Mouse (Mus musculus) megakaryocyte progenitor cell, adult 5-6 weeks (primary cell): Measurements from ENCODE around the gene Tmem114. TPM values are rescaled to one million over a fixed set of nuclear protein-coding genes. Genes with fewer than 3 reads are reported as not detected.

Experiments used
- ATAC-seq: replicated peaks from 2 replicates; pipeline ENCODE4 v1.8.0; 2016; ENCODE audit warnings: mild to moderate bottlenecking, moderate TSS enrichment, inconsistent platforms; ENCODE audit not compliant: poor library complexity
- total RNA-seq, 2 experiments: library from RNA; stranded (forward) in 1 of 2; stranded (reverse) in 1 of 2; fragments of 157-497, 149-512 nt in 1 of 2; fragments of 200-1000 nt in 1 of 2; gene quantifications; 2 replicates each; pipeline versions ENCODE4 v1.2.3 to v1.2.4; 2015 to 2017

Gene Tmem114
- total RNA-seq, 2 experiments from 2014 or later, result 0.62 TPM; not detected in 1

DNA sequence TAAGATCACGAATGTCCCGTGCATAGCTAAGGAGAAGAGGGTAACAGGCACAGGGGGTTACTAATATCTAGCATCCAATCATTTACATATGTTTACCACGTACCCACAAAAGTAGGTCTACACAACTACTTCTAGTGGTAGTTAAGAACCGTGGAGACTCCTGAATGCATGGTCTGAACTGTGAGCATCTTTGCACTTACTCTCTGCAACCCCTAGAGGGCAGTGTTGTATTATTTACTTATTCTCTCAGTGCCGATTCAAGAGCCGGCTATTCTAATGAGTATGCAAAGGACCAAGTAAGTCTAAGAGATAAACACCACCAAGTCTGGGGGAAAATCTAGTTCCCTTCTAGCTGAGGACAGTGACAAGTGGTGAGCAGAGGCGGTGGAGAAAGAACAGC is 12.7 kb downstream of the Tmem114 start:
- peak; percentile 87 for ATAC-seq

DNA sequence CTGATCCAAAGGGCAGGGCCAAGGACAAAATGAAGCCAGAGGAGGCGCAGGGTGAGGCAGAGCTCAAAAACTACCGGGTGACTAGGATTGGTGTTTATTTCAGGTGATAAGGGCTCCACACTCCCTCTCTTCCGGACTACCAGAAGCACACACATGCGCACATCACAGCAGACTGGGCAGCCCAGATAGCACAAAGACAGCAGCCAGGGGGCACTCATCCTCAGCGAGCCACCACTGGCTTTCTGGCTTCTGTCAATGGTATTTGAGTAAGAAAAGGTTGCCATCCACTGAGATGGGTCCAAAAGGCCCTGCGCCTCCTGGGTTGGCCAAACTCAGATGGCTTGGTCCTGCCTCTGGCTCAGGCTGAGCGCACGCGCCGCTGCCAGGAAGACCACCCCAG is 15.7 kb downstream of the Tmem114 start:
- ATAC-seq, result peak; percentile 77

- peak; percentile 80 for ATAC-seq
Observed at GRCm38 (mm10) chr16:8406708-8407107, 18.2 kb downstream of the Tmem114 start.

GRCm38 (mm10) chr16:8402663-8403062 is 22.3 kb downstream of the Tmem114 start:
- ATAC-seq, result no peak

- ATAC-seq, result no peak
Observed at GRCm38 (mm10) chr16:8401171-8401955, 23.6 kb downstream of the Tmem114 start.

DNA sequence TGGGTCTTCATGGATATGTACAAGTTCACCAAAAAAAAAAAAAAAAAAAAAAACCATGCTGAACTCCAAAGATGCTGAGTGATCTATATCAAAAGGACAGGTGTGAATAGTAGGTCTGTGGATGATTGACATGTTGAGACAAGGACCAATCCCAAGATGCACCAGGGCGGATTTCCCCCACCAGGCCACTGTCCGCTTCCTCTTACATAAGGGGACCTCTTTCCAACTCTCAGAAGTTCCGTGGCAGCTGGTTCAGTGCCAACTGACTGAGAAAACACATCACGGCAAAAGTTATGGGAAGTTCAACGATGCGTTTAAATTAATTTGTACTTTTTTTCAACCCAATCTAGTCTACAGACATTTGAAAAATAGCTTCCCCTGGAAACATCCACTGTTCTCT is 25.1 kb downstream of the Tmem114 start:
- no peak for ATAC-seq

DNA sequence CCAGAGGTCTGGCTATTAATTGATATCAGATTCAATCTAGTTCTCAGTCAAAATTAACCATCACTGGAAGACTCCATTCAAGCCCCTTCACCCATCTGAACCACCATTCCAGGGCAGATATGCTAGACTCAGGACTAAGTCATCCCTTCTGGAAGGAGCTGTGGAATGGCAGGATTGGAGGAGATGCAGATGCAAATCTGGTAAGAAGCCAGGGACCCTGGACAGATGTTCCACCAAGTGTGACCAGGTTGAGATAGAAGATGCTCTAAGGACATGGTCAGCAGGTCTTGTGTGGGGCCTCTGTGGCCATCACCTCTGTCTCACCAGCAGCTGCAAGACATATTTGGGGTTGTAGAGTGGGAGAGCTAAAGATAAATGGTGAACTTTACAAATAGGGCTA is 30.0 kb downstream of the Tmem114 start:
- no peak for ATAC-seq

GRCm38 (mm10) chr16:8388491-8388890 is 36.4 kb downstream of the Tmem114 start:
- ATAC-seq, result no peak

DNA sequence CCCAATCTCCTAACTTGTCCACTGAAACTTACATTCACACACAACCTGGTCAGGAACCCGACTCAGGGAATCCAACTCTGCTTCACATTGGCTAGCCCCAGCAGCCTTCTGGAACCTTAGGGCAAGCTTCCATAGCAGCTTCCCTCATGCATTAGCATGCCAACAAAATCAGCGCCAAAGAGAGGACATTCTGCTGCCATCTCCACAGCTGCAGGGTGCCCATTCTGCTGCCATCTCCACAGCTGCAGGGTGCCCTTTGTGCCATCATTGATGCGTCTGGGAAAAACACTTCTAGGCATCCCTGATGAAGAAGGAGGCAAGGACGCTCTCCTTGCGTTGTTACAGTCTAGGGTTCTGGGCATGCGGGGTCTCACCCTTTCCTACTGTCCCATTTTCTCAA is 38.5 kb downstream of the Tmem114 start:
- ATAC-seq, result no peak

GRCm38 (mm10) chr16:8385679-8386078 is 39.3 kb downstream of the Tmem114 start:
- ATAC-seq, result no peak

GRCm38 (mm10) chr16:8384772-8385171 is 40.2 kb downstream of the Tmem114 start:
- no peak for ATAC-seq

- ATAC-seq, result no peak
Observed at GRCm38 (mm10) chr16:8383396-8383795, 41.5 kb downstream of the Tmem114 start.

GRCm38 (mm10) chr16:8363066-8363465 is 61.9 kb downstream of the Tmem114 start:
- ATAC-seq, result no peak

Other genes starting within 250 kb of the Tmem114 start
- gene Mettl22, start 45.7 kb upstream of the Tmem114 start, total RNA-seq (2015), result 12.7 and 19.2 TPM in 2 replicates
- 8.4 and 15.7 TPM in 2 replicates for gene Mettl22, start 45.7 kb upstream of the Tmem114 start, total RNA-seq (2017)
- gene Abat, start 88.3 kb upstream of the Tmem114 start, total RNA-seq (2015), result not detected in 2 replicates
- 0.03 and 0.21 TPM in 2 replicates for gene Abat, start 88.3 kb upstream of the Tmem114 start, total RNA-seq (2017)
- 42.9 and 46.5 TPM in 2 replicates for gene Pmm2, start 212.5 kb upstream of the Tmem114 start, total RNA-seq (2015)
- gene Pmm2, start 212.5 kb upstream of the Tmem114 start, total RNA-seq (2017), result 49.1 and 50.9 TPM in 2 replicates
- 6.7 and 8.0 TPM in 2 replicates for gene Tmem186, start 212.6 kb upstream of the Tmem114 start, total RNA-seq (2015)
- gene Tmem186, start 212.6 kb upstream of the Tmem114 start, total RNA-seq (2017), result 13.5 and 17.0 TPM in 2 replicates
- gene Carhsp1, start 247.0 kb upstream of the Tmem114 start, total RNA-seq (2015), result 4.5 and 5.8 TPM in 2 replicates
- 6.0 and 7.9 TPM in 2 replicates for gene Carhsp1, start 247.0 kb upstream of the Tmem114 start, total RNA-seq (2017)